Mouse (Mus musculus): ENCODE results near the gene Mrps27. TPM values are rescaled to one million over a fixed set of nuclear protein-coding genes. Genes with fewer than 3 reads are reported as not detected.

Mrps27 gene
- polyA plus RNA-seq, 1 experiment from 2014 or later, result 48.1 TPM

GRCm38 (mm10) chr13:99416601-99417000 is 72.0 kb downstream of the Mrps27 start:
- H3K36me3 ChIP-seq (ENCODE audit: control insufficient read depth, insufficient read depth, low read length), result peaks cover 37% of the 10 kb centered on the region
- H3K27me3 ChIP-seq (replicated peaks; ENCODE audit: control insufficient read depth, insufficient read depth, low read length), result no peaks in the 10 kb centered on the region
- peaks cover 20% of the 10 kb centered on the region for H3K4me1 ChIP-seq (ENCODE audit: control insufficient read depth, insufficient read depth, low read length)
- no peak overlapping the region for H3K9ac ChIP-seq (ENCODE audit: low read depth, low read length)
- 81% methylated on average over 9 of the region's 9 CpGs for WGBS
- H3K9me3 ChIP-seq (ENCODE audit: control insufficient read depth, low read length), result no peaks in the 10 kb centered on the region
- ATAC-seq (ENCODE audit: low read depth) (no peak), DNase-seq (ENCODE audit: low spot score) (no peak)
- no peak overlapping the region for H3K27ac ChIP-seq (replicated peaks; ENCODE audit: low read depth, low read length)
- no peak overlapping the region for H3K4me3 ChIP-seq (ENCODE audit: low read depth, low read length)
- no peak overlapping the region for H3K4me2 ChIP-seq (ENCODE audit: low read depth, low read length)

DNA sequence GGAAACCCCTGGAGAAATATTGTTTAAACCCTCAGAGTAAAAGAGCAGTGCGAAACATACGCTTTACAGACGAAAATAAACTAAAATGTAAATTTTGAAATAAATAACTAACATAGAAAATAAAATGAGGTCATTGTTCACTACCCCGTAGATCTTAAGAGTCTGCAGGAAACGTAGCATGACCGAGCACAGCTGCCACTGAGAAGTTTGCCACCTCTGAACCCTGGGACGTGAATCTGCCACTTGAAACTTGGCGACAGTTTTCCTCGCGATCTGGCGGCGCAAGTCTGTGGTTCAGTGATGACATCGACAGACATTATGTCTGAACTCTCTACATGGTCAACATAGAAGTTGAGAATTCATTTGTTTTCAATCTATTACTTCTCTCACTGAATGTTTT is 79.0 kb downstream of the Mrps27 start:
- no peak for DNase-seq (ENCODE audit: low spot score)
- no peak overlapping the region for H3K4me3 ChIP-seq (ENCODE audit: low read depth, low read length)
- H3K4me2 ChIP-seq (ENCODE audit: low read depth, low read length), result no peak overlapping the region
- H3K36me3 ChIP-seq (ENCODE audit: control insufficient read depth, insufficient read depth, low read length), result peaks cover 62% of the 10 kb centered on the region
- H3K27ac ChIP-seq (replicated peaks; ENCODE audit: low read depth, low read length), result no peak overlapping the region
- ATAC-seq (ENCODE audit: low read depth), result no peak
- no peaks in the 10 kb centered on the region for H3K27me3 ChIP-seq (replicated peaks; ENCODE audit: control insufficient read depth, insufficient read depth, low read length)
- WGBS, result 84% methylated on average over 13 of the region's 13 CpGs
- no peaks in the 10 kb centered on the region for H3K4me1 ChIP-seq (ENCODE audit: control insufficient read depth, insufficient read depth, low read length)
- no peak overlapping the region for H3K9ac ChIP-seq (ENCODE audit: low read depth, low read length)
- no peaks in the 10 kb centered on the region for H3K9me3 ChIP-seq (ENCODE audit: control insufficient read depth, low read length)

DNA sequence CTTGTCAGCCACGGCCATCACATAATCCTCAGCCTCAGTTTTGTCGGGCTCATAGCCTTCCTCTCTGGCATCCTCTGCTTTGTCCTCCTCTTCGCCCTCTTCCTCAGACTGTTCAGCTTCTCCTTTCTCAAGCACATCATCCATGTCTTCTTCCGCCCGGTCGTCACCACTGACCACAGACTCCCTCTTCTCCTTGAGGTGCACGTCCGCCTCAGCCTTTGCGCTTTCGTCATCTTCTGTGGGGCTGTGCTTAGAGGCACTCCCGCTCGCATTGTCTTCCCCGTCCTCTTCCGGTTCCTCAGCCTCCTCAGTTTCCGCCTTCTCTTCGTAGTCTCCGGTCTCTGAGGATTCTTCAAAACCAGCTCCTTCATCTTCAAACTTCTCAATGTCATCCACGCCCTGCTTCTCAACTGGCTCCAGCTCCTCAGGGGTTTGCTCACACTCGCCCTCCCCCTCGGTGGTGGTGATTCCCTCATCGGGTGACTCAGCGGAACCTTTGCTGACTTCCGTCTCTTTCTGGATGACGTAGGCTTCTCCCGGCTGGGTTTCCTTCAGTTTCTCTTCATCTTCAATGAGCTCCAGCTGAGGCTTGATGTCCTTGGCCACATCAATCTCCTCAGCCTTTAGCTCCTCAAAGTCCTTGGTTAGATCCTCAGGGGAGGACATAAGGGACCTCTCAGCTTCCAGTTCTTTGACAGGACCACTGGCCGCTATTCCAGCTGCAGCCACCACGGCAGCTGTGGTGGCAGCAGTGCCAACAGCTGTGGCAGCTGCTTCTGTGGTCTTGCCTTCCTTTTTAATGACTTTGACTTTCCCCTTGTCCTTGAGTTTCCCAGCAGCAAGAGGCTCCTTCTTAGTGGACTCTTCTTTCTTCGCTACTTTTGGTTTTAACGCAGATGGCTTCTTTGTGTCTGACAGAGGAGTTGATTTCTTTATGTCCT is 88.8 kb downstream of the Mrps27 start:
- WGBS, result 95% methylated on average over 29 of the region's 29 CpGs

DNA sequence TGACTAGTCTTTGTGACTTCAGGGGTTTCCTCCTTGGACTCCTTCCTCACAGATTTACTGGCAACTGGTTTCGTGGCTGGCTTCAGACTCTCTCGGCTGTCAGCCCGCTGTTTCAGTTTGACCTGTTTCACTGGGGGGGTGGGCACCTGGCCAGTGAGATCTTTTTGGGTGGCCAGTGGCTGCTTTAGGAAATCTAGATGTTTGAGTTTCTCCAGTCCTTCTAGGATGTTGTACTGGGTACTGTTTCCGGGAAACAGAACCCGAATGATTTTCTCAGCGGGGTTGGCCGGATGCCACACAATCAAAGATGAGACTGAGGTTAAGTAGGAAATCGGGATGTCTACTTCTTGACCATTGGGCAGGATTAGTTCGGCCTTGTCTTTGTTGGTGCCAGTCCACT is 89.9 kb downstream of the Mrps27 start:
- Histone ChIP-seq H3K4me2 (ENCODE audit: low read depth, low read length) (no peak overlapping the region), H3K9me3 (ENCODE audit: control insufficient read depth, low read length) (no peaks in the 10 kb centered on the region), H3K27me3 (replicated peaks; ENCODE audit: control insufficient read depth, insufficient read depth, low read length) (no peaks in the 10 kb centered on the region), H3K4me1 (ENCODE audit: control insufficient read depth, insufficient read depth, low read length) (no peaks in the 10 kb centered on the region), H3K27ac (replicated peaks; ENCODE audit: low read depth, low read length) (no peak overlapping the region), H3K4me3 (ENCODE audit: low read depth, low read length) (no peak overlapping the region), H3K9ac (ENCODE audit: low read depth, low read length) (no peak overlapping the region), H3K36me3 (ENCODE audit: control insufficient read depth, insufficient read depth, low read length) (peaks cover 65% of the 10 kb centered on the region)
- WGBS, result 95% methylated on average over 9 of the region's 9 CpGs
- ATAC-seq (ENCODE audit: low read depth) (no peak), DNase-seq (ENCODE audit: low spot score) (no peak)

More for the DNA sequence above, 88.8 kb downstream of the Mrps27 start:
- DNase-seq (ENCODE audit: low spot score) (no peak), ATAC-seq (ENCODE audit: low read depth) (no peak)
- Histone ChIP-seq H3K9me3 (ENCODE audit: control insufficient read depth, low read length) (no peaks in the 10 kb centered on the region), H3K27ac (replicated peaks; ENCODE audit: low read depth, low read length) (no peak overlapping the region), H3K4me1 (ENCODE audit: control insufficient read depth, insufficient read depth, low read length) (no peaks in the 10 kb centered on the region), H3K4me2 (ENCODE audit: low read depth, low read length) (no peak overlapping the region), H3K36me3 (ENCODE audit: control insufficient read depth, insufficient read depth, low read length) (peaks cover 72% of the 10 kb centered on the region), H3K9ac (ENCODE audit: low read depth, low read length) (no peak overlapping the region), H3K4me3 (ENCODE audit: low read depth, low read length) (no peak overlapping the region), H3K27me3 (replicated peaks; ENCODE audit: control insufficient read depth, insufficient read depth, low read length) (no peaks in the 10 kb centered on the region)

- no peak overlapping the region for H3K4me2 ChIP-seq (ENCODE audit: low read depth, low read length)
- H3K4me3 ChIP-seq (ENCODE audit: low read depth, low read length), result no peak overlapping the region
- H3K27me3 ChIP-seq (replicated peaks; ENCODE audit: control insufficient read depth, insufficient read depth, low read length), result no peaks in the 10 kb centered on the region
- H3K9ac ChIP-seq (ENCODE audit: low read depth, low read length), result no peak overlapping the region
- no peak overlapping the region for H3K27ac ChIP-seq (replicated peaks; ENCODE audit: low read depth, low read length)
- DNase-seq (ENCODE audit: low spot score), result no peak
- no peak for ATAC-seq (ENCODE audit: low read depth)
- peaks cover 7% of the 10 kb centered on the region; the same call in 1 of the 2 replicates for H3K4me1 ChIP-seq (ENCODE audit: control insufficient read depth, insufficient read depth, low read length)
- peaks cover 60% of the 10 kb centered on the region for H3K36me3 ChIP-seq (ENCODE audit: control insufficient read depth, insufficient read depth, low read length)
- H3K9me3 ChIP-seq (ENCODE audit: control insufficient read depth, low read length), result no peaks in the 10 kb centered on the region
Measured at GRCm38 (mm10) chr13:99437051-99437450, 92.5 kb downstream of the Mrps27 start.

- peaks cover 21% of the 10 kb centered on the region; the same call in 1 of the 2 replicates for H3K4me1 ChIP-seq (ENCODE audit: control insufficient read depth, insufficient read depth, low read length)
- H3K27me3 ChIP-seq (replicated peaks; ENCODE audit: control insufficient read depth, insufficient read depth, low read length), result no peaks in the 10 kb centered on the region
- H3K9ac ChIP-seq (ENCODE audit: low read depth, low read length), result no peak overlapping the region
- H3K4me2 ChIP-seq (ENCODE audit: low read depth, low read length), result no peak overlapping the region
- H3K36me3 ChIP-seq (ENCODE audit: control insufficient read depth, insufficient read depth, low read length), result peaks cover 38% of the 10 kb centered on the region
- 91% methylated on average over 5 of the region's 5 CpGs for WGBS
- H3K4me3 ChIP-seq (ENCODE audit: low read depth, low read length), result no peak overlapping the region
- H3K27ac ChIP-seq (replicated peaks; ENCODE audit: low read depth, low read length), result no peak overlapping the region
- DNase-seq (ENCODE audit: low spot score), result no peak
- H3K9me3 ChIP-seq (ENCODE audit: control insufficient read depth, low read length), result no peaks in the 10 kb centered on the region
- no peak for ATAC-seq (ENCODE audit: low read depth)
Measured at GRCm38 (mm10) chr13:99439357-99439756, 94.8 kb downstream of the Mrps27 start.

DNA sequence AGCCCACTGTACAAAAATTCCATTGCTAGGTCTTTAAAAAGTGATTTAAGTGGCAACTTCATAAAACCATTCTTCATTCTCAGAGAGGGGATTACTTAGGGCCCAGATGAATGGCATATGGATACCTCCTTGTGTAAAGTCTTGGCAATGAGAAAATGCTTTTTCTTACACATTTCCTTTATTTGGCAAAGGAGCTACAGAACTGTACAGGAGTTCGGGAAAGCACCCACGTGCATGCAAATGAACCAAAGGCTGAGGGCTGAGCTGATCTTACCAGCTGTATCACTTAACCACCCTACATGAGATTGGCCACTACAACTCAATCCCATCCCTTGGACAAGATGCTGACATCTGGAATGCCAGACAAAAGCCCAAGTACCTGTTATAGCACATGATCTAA is 95.6 kb downstream of the Mrps27 start:
- no peak overlapping the region for H3K27ac ChIP-seq (replicated peaks; ENCODE audit: low read depth, low read length)
- H3K4me3 ChIP-seq (ENCODE audit: low read depth, low read length), result no peak overlapping the region
- H3K27me3 ChIP-seq (replicated peaks; ENCODE audit: control insufficient read depth, insufficient read depth, low read length), result no peaks in the 10 kb centered on the region
- ATAC-seq (ENCODE audit: low read depth) (no peak), DNase-seq (ENCODE audit: low spot score) (no peak)
- peaks cover 28% of the 10 kb centered on the region for H3K4me1 ChIP-seq (ENCODE audit: control insufficient read depth, insufficient read depth, low read length)
- peaks cover 30% of the 10 kb centered on the region for H3K36me3 ChIP-seq (ENCODE audit: control insufficient read depth, insufficient read depth, low read length)
- 77% methylated on average over 2 of the region's 2 CpGs for WGBS
- H3K4me2 ChIP-seq (ENCODE audit: low read depth, low read length), result no peak overlapping the region
- no peak overlapping the region for H3K9ac ChIP-seq (ENCODE audit: low read depth, low read length)
- H3K9me3 ChIP-seq (ENCODE audit: control insufficient read depth, low read length), result no peaks in the 10 kb centered on the region

DNA sequence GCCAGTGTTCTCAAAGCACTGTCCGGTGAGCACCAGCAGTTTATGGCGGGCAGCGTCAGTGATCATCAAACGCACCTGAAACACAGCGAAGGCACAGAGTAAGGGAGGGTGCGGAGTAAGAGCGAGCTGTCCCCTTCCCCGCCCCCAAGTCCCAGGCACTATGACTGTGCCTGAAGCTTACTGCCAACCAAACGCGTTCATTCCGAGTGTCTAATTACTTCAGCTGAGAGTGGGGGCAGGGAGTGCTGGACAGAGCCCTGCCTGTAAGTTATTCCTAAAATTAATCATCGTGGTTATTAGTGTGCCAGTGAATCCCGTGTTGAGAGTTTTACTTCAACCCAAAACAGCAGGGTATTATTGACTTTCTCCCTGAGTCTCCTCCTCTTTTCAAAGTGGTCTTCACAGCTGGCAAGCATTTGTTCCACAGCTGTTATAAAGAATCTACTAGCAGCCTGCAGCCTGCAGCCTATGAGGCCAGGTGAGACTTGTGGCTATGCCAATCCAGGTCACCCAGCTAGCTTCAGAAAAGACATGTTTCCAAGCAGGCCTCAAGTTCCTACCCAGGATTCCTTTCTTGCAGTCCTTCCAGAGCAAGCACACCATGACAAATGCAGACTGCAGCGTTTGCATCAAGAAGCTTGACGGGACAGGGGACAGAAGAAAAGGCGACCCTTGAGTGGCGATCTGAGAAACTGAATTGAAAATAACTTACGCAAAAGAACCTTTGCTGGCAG is 97.3 kb downstream of the Mrps27 start:
- peak overlapping the region; percentile 22; the same call in 1 of the 2 replicates for H3K27ac ChIP-seq (replicated peaks; ENCODE audit: low read depth, low read length)
- H3K36me3 ChIP-seq (ENCODE audit: control insufficient read depth, insufficient read depth, low read length), result peaks cover 25% of the 10 kb centered on the region
- peaks cover 37% of the 10 kb centered on the region for H3K4me1 ChIP-seq (ENCODE audit: control insufficient read depth, insufficient read depth, low read length)
- 38% methylated on average over 18 of the region's 18 CpGs for WGBS
- no peak overlapping the region for H3K9ac ChIP-seq (ENCODE audit: low read depth, low read length)
- DNase-seq (ENCODE audit: low spot score), result peak; percentile 64
- 0 out of 2 replicates have a peak, but pooled peaks have one; percentile 26 for ATAC-seq (ENCODE audit: low read depth)
- H3K9me3 ChIP-seq (ENCODE audit: control insufficient read depth, low read length), result no peaks in the 10 kb centered on the region
- H3K4me2 ChIP-seq (ENCODE audit: low read depth, low read length), result no peak overlapping the region
- H3K27me3 ChIP-seq (replicated peaks; ENCODE audit: control insufficient read depth, insufficient read depth, low read length), result no peaks in the 10 kb centered on the region
- H3K4me3 ChIP-seq (ENCODE audit: low read depth, low read length), result no peak overlapping the region

All from embryonic facial prominence, embryonic 14.5 days (tissue).